Mouse (Mus musculus): ENCODE measurements around the gene Mybbp1a. TPM values are rescaled to one million over a fixed set of nuclear protein-coding genes. Genes with fewer than 3 reads are reported as not detected.

Mybbp1a gene
- polyA plus RNA-seq, 1 experiment from 2014 or later, result 136 TPM

DNA sequence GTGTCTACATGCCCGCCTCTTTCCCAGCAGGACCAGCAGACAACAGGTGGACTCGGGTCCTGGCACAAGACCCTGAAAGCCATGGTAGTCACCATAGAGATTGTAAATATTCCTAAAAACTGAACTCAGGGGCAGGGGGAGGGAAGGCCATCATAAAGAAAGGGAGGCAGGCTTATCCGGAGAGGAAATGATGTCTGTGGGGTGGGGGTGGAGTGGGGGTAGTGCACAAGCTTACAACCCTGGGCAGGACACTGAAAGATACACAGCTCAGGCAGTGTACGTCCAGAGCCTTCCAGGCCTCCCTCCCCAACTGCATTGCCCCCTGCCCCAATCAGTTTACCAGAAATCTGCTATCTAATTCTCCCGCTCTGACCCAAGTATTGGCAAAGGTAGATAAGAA lies 46.0 kb downstream of the Mybbp1a start:
- Histone ChIP-seq H3K9ac (replicated peaks) (no peak overlapping the region), H3K27me3 (peaks cover 41% of the 10 kb centered on the region), H3K4me2 (replicated peaks) (peak overlapping the region; percentile 86), H3K4me3 (peak overlapping the region; percentile 76; the same call in 1 of the 2 replicates), H3K27ac (replicated peaks) (no peak overlapping the region), H3K36me3 (no peaks in the 10 kb centered on the region), H3K9me3 (no peaks in the 10 kb centered on the region), H3K4me1 (peaks cover 23% of the 10 kb centered on the region)
- ATAC-seq (ENCODE audit: low FRiP score, low read depth), result no peak
- WGBS, result 55% methylated on average over 5 of the region's 5 CpGs

DNA sequence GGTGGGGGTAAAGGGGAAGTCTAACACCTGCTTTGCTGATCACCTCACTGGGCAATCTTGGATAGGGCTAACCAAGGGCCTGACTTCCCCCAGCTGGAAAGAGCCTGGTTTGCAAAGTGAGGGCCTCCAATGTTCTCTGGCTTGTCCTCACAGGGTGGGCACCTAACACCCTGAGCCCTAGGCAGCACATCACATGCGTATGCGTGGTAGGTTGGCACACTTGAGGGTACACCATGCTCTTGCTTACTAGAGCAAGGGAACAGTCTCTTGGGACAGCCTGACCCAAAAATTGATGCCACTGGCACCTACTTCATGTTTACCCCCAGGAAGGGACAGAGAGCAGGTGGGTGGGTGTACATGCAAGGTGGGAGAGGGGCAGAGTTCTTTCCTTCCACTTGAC lies 46.6 kb downstream of the Mybbp1a start:
- Histone ChIP-seq H3K27me3 (peaks cover 41% of the 10 kb centered on the region), H3K27ac (replicated peaks) (no peak overlapping the region), H3K4me3 (peak overlapping the region; percentile 76), H3K9ac (replicated peaks) (0 out of 2 replicates have a peak overlapping the region, but pooled peaks have one; percentile 88), H3K4me2 (replicated peaks) (peak overlapping the region; percentile 86), H3K36me3 (no peaks in the 10 kb centered on the region), H3K9me3 (no peaks in the 10 kb centered on the region), H3K4me1 (peaks cover 23% of the 10 kb centered on the region)
- no peak for ATAC-seq (ENCODE audit: low FRiP score, low read depth)
- 92% methylated on average over 2 of the region's 2 CpGs for WGBS

GRCm38 (mm10) chr11:72488753-72489271 lies 47.7 kb downstream of the Mybbp1a start:
- peak overlapping the region; percentile 86 for H3K4me2 ChIP-seq (replicated peaks)
- WGBS, result under 1% methylated on average over 38 of the region's 38 CpGs
- H3K4me1 ChIP-seq, result peaks cover 23% of the 10 kb centered on the region
- no peaks in the 10 kb centered on the region for H3K9me3 ChIP-seq
- peak overlapping the region; percentile 88 for H3K9ac ChIP-seq (replicated peaks)
- no peaks in the 10 kb centered on the region for H3K36me3 ChIP-seq
- peak overlapping the region; percentile 76 for H3K4me3 ChIP-seq
- H3K27me3 ChIP-seq, result peaks cover 41% of the 10 kb centered on the region
- H3K27ac ChIP-seq (replicated peaks), result peak overlapping the region; percentile 81
- ATAC-seq (ENCODE audit: low FRiP score, low read depth), result peak; percentile 60

GRCm38 (mm10) chr11:72489397-72489796 lies 48.2 kb downstream of the Mybbp1a start:
- Histone ChIP-seq H3K9ac (replicated peaks) (peak overlapping the region; percentile 88), H3K4me2 (replicated peaks) (peak overlapping the region; percentile 86), H3K4me1 (peaks cover 23% of the 10 kb centered on the region), H3K36me3 (no peaks in the 10 kb centered on the region), H3K4me3 (peak overlapping the region; percentile 76), H3K27ac (replicated peaks) (peak overlapping the region; percentile 81), H3K9me3 (no peaks in the 10 kb centered on the region), H3K27me3 (peaks cover 41% of the 10 kb centered on the region)
- ATAC-seq (ENCODE audit: low FRiP score, low read depth), result peak; percentile 10
- under 1% methylated on average over 35 of the region's 42 CpGs for WGBS

GRCm38 (mm10) chr11:72489881-72490301 lies 48.7 kb downstream of the Mybbp1a start, which contains the start of gene Spns2:
Gene Spns2, minus strand, starts transcription at chr11:72489904.
- ATAC-seq (ENCODE audit: low FRiP score, low read depth), result peak; percentile 89
- Histone ChIP-seq H3K4me3 (peak within 1 kb of the TSS; percentile 76), H3K4me2 (replicated peaks) (peak within 1 kb of the TSS; percentile 86), H3K36me3 (no peaks in the 10 kb centered on the region), H3K4me1 (peaks cover 23% of the 10 kb centered on the region), H3K9ac (replicated peaks) (peak within 1 kb of the TSS; percentile 88), H3K27ac (replicated peaks) (peak within 1 kb of the TSS; percentile 81), H3K9me3 (no peaks in the 10 kb centered on the region), H3K27me3 (peaks cover 41% of the 10 kb centered on the region)
- under 1% methylated on average over 39 of the region's 42 CpGs for WGBS

DNA sequence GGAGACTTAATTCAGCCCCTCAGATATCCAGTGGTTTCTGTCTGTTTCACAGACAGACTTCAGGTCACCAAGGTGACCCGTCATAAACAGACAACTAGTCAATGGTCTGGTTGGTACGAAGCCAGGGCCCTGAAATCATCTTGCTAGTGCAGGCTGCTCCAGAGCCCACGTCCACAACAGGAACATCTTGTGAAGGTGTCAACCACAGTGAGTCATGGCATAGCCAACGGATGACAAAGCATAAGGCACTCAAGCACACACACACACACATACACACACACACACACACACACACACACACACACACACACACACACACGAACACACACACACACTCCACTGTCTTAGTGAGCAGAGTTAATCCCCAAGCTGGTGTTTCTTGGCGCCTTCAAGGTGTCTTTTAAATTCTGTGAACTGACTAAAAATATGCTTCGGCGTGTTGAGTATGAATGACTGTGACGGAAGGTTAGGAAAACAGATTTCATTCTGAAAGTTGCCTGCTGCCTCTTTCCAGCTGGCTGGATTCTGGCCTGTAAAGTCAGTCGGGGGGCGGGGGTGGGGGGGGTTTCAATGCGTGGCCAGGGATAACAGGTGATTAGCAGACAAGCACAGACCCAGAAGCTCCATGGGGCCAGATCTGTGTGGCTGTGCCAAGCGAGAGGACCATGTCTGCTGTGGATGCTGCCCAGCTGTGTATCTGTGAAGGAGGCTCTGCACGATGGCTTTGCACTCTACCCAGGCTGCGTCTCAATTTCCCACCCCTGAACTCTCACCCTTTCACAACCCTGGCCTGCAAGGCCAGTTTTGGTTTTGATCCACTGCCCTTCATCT lies 50.2 kb downstream of the Mybbp1a start:
- Histone ChIP-seq H3K9me3 (no peaks in the 10 kb centered on the region), H3K4me1 (peaks cover 23% of the 10 kb centered on the region), H3K27ac (replicated peaks) (no peak overlapping the region), H3K4me2 (replicated peaks) (no peak overlapping the region), H3K36me3 (no peaks in the 10 kb centered on the region), H3K27me3 (peaks cover 41% of the 10 kb centered on the region), H3K9ac (replicated peaks) (no peak overlapping the region), H3K4me3 (no peak overlapping the region)
- 69% methylated on average over 15 of the region's 15 CpGs for WGBS
- no peak for ATAC-seq (ENCODE audit: low FRiP score, low read depth)

GRCm38 (mm10) chr11:72494046-72494988 lies 53.2 kb downstream of the Mybbp1a start:
- WGBS, result 58% methylated on average over 8 of the region's 8 CpGs
- Histone ChIP-seq H3K9ac (replicated peaks) (no peak overlapping the region), H3K4me2 (replicated peaks) (no peak overlapping the region), H3K36me3 (no peaks in the 10 kb centered on the region), H3K4me1 (peaks cover 10% of the 10 kb centered on the region), H3K27me3 (peaks cover 11% of the 10 kb centered on the region), H3K9me3 (no peaks in the 10 kb centered on the region), H3K4me3 (no peak overlapping the region), H3K27ac (replicated peaks) (no peak overlapping the region)
- no peak for ATAC-seq (ENCODE audit: low FRiP score, low read depth)

DNA sequence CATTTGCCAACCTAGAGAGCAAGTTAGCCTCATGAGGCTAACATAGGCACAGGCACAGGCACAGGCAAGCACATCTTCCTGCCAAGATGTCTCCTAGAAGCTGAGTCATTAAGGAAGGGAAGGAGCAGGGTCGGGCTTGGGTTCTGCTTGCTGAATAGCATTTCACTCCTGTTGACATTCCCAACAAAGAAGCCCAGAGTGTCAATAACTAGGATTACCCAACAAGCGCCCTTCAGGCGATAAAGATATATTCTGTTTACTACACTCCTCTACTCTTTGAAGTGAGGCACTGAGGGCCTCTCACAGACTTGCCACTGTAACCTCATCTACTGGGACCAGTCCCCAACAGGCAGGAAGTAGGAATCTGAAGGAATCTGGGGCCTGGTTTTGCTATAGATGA lies 54.9 kb downstream of the Mybbp1a start:
- no peaks in the 10 kb centered on the region for H3K36me3 ChIP-seq
- no peak overlapping the region for H3K4me3 ChIP-seq
- no peak overlapping the region for H3K9ac ChIP-seq (replicated peaks)
- no peaks in the 10 kb centered on the region; the same call in 1 of the 2 replicates for H3K27me3 ChIP-seq
- H3K4me1 ChIP-seq, result peaks cover 4% of the 10 kb centered on the region; the same call in 1 of the 2 replicates
- H3K9me3 ChIP-seq, result no peaks in the 10 kb centered on the region
- no peak overlapping the region for H3K4me2 ChIP-seq (replicated peaks)
- ATAC-seq (ENCODE audit: low FRiP score, low read depth), result no peak
- H3K27ac ChIP-seq (replicated peaks), result no peak overlapping the region
- 58% methylated on average over 3 of the region's 3 CpGs for WGBS

DNA sequence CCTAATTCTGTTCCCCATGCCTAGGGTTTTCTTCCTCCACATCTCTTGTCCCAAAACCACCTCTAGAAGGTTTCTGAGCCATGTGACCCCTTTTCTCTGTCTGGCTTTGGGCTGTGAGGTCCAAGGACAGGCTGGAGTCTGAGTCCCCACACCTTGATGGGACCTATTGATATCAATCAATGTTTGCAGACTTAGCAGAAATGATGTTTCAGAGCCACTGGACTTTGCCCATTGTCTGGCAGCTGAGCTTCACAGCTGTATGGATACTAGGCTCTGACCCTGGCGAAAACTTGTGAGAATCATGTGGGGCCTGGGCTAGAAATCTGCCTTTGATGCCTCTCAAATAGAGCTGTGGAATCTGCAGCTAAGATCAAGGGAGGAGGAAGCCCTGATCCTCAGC lies 55.6 kb downstream of the Mybbp1a start:
- H3K4me2 ChIP-seq (replicated peaks), result no peak overlapping the region
- H3K36me3 ChIP-seq, result no peaks in the 10 kb centered on the region
- H3K4me1 ChIP-seq, result peaks cover 4% of the 10 kb centered on the region; the same call in 1 of the 2 replicates
- ATAC-seq (ENCODE audit: low FRiP score, low read depth), result no peak
- H3K27ac ChIP-seq (replicated peaks), result no peak overlapping the region
- H3K9ac ChIP-seq (replicated peaks), result no peak overlapping the region
- H3K9me3 ChIP-seq, result no peaks in the 10 kb centered on the region
- WGBS, result 66% methylated on average over 1 of the region's 1 CpGs
- H3K4me3 ChIP-seq, result no peak overlapping the region
- H3K27me3 ChIP-seq, result peaks cover 6% of the 10 kb centered on the region; the same call in 1 of the 2 replicates

DNA sequence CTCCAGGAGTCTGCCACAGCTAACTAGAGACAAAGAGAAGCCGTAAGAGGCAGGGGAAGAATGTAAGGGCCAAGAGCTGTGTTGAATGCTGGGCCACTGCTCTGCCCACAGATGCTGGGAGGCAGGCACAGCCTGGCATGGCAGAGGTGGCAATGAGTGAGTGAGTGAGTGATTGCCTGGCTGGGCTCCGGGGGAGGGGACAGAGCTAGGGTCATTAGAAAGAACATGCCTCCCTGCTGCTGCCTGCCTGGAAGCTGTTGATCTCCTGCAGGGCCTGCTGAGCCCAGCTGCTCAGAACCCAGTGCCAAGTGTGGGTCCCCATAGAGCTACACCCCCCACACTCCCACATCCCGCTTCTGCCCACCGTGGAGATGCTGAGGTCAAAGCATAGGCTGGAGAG lies 56.2 kb downstream of the Mybbp1a start:
- Histone ChIP-seq H3K4me3 (no peak overlapping the region), H3K9ac (replicated peaks) (no peak overlapping the region), H3K27me3 (peaks cover 6% of the 10 kb centered on the region; the same call in 1 of the 2 replicates), H3K4me1 (peaks cover 9% of the 10 kb centered on the region), H3K9me3 (no peaks in the 10 kb centered on the region), H3K4me2 (replicated peaks) (no peak overlapping the region), H3K36me3 (no peaks in the 10 kb centered on the region), H3K27ac (replicated peaks) (no peak overlapping the region)
- no peak for ATAC-seq (ENCODE audit: low FRiP score, low read depth)
- 15% methylated on average over 4 of the region's 4 CpGs for WGBS

GRCm38 (mm10) chr11:72500139-72500538 lies 59.0 kb downstream of the Mybbp1a start:
- Histone ChIP-seq H3K9me3 (no peaks in the 10 kb centered on the region), H3K27ac (replicated peaks) (no peak overlapping the region), H3K4me1 (peaks cover 22% of the 10 kb centered on the region), H3K4me3 (no peak overlapping the region), H3K9ac (replicated peaks) (no peak overlapping the region), H3K36me3 (no peaks in the 10 kb centered on the region), H3K4me2 (replicated peaks) (no peak overlapping the region), H3K27me3 (peaks cover 12% of the 10 kb centered on the region)
- ATAC-seq (ENCODE audit: low FRiP score, low read depth), result no peak
- 90% methylated on average over 4 of the region's 4 CpGs for WGBS
